Mouse (Mus musculus): Measurements from ENCODE around the gene Rrp8. TPM values are rescaled to one million over a fixed set of nuclear protein-coding genes. Genes with fewer than 3 reads are reported as not detected.
A peak's percentile ranks its signal among the peaks of the same experiment; 100 is the strongest.

The Rrp8 gene
- polyA plus RNA-seq, 1 experiment from 2014 or later = 32.3 TPM

DNA sequence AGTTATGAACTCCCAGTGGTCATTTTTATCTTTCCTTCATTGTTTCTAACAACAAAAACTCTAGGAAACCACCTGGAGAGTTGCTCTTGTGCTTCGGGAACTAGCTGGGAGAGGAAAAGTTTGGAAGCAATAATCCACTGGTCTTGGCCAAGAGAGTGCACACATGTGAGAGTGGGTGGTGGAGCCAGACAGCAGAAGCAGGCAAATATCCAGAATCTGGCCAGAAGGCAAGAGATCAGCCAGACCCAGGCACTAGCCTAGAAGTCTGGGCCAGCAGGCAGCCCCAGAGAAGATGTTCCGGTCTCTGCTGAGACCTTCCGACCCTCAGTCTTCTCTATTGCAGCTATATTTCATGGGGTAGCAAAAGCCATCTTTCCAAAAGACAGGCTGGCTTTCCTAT lies 32.8 kb upstream of the Rrp8 start:
- no peak overlapping the region for H3K4me3 ChIP-seq
- H3K9ac ChIP-seq = no peak overlapping the region
- no peak overlapping the region for H3K4me2 ChIP-seq (replicated peaks)
- H3K27me3 ChIP-seq (replicated peaks) = peaks cover 3% of the 10 kb centered on the region; the same call in 1 of the 2 replicates
- peaks cover 66% of the 10 kb centered on the region for H3K36me3 ChIP-seq
- H3K27ac ChIP-seq = no peak overlapping the region
- peaks cover 29% of the 10 kb centered on the region for H3K4me1 ChIP-seq
- 88% methylated on average over 3 of the region's 3 CpGs for WGBS
- no peaks in the 10 kb centered on the region for H3K9me3 ChIP-seq
- ATAC-seq (ENCODE audit: low FRiP score, low read depth) = no peak

DNA sequence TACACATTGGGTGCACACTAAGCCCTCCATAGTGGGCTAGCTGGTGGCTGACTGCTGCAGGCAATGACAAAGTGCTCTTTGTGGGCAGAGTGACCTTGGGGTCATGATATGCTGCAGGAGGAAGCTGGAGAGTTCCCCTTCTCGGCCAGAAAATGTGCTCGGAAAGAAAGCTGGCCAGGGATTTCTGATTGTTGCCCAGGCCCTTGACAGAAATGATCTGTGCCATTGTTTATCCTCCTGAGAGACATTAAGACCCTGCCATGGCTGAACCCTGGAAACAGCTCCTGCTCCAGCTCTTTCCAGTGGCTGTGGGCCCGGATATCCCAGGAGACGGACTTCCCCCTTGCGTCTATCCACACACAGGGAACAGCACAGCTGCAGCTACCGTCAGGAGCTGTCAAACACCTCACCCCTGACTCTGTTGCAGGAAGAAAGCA lies 30.6 kb upstream of the Rrp8 start:
- Histone ChIP-seq H3K4me2 (replicated peaks) (peak overlapping the region; percentile 31), H3K36me3 (peaks cover 74% of the 10 kb centered on the region), H3K9ac (no peak overlapping the region), H3K9me3 (no peaks in the 10 kb centered on the region), H3K4me3 (no peak overlapping the region), H3K4me1 (peaks cover 26% of the 10 kb centered on the region), H3K27ac (no peak overlapping the region), H3K27me3 (replicated peaks) (peaks cover 23% of the 10 kb centered on the region)
- WGBS = 16% methylated on average over 6 of the region's 6 CpGs
- ATAC-seq (ENCODE audit: low FRiP score, low read depth) = no peak

DNA sequence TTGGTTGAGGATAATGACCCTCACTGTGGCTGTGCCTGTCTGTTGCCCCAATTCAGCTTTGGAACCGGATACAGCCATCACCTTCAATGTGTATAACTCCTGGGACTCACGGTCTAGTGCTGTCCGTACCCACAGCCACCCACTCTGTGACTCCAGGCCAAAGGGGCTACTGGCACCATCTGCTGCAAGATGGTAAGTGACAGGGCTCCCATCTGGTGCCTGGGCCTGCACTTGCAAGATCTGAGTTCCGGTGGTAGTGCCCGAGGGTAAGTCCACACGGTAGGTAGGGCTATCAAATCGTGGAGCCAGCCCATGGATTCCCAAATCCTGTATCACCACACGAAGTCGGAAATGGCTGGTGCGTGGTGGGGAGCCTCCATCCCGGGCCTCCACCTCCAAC lies 27.1 kb upstream of the Rrp8 start:
- 89% methylated on average over 11 of the region's 11 CpGs for WGBS
- H3K4me2 ChIP-seq (replicated peaks) = no peak overlapping the region
- no peak for ATAC-seq (ENCODE audit: low FRiP score, low read depth)
- H3K9ac ChIP-seq = no peak overlapping the region
- no peak overlapping the region for H3K4me3 ChIP-seq
- peaks cover 28% of the 10 kb centered on the region for H3K27me3 ChIP-seq (replicated peaks)
- H3K4me1 ChIP-seq = peaks cover 18% of the 10 kb centered on the region
- no peaks in the 10 kb centered on the region for H3K9me3 ChIP-seq
- peaks cover 63% of the 10 kb centered on the region for H3K36me3 ChIP-seq
- H3K27ac ChIP-seq = no peak overlapping the region

DNA sequence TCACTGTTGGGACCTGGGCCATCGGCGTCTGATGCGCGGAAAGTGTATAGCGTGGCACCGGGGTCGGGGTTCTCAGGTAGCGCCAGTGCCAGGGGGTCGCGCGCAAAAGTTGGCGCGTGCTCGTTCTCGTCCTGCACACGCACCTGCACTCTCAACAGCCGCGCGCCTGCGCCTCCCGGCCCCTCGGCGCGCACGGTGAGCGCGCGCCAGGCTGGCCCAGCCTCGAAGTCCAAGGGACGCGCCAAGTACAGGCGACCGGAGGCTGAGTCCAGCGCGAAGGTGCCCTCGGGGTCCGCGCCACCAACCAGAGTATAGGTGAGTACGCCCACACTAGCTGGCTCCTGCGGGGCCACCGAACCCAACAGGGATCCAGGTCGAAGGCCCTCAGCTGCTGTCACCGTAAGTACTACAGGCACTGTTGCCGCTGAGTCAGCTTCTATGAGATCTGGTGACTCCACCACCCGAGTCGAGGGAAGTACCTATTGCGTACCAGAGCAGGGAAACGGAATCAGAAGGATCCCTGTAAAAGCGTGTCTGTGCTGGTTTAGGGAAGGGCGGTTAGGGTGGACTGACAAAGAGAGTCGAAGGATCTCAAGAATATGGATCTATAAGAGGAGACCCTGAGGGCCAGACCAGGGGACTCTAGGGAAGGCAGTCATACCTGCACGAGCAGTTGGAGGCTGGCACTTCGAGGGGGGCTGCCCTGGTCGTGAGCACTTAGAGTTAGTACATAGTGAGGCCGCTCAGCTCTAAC lies 25.5 kb upstream of the Rrp8 start:
- H3K4me2 ChIP-seq (replicated peaks) = peak overlapping the region; percentile 16; the same call in 1 of the 2 replicates
- no peak overlapping the region for H3K9ac ChIP-seq
- peaks cover 28% of the 10 kb centered on the region for H3K27me3 ChIP-seq (replicated peaks)
- H3K4me1 ChIP-seq = peaks cover 5% of the 10 kb centered on the region; the same call in 1 of the 2 replicates
- no peak overlapping the region; the same call in 1 of the 2 replicates for H3K4me3 ChIP-seq
- no peaks in the 10 kb centered on the region for H3K9me3 ChIP-seq
- H3K27ac ChIP-seq = no peak overlapping the region
- peaks cover 79% of the 10 kb centered on the region for H3K36me3 ChIP-seq
- ATAC-seq (ENCODE audit: low FRiP score, low read depth) = no peak; the same call in 1 of the 2 replicates
- WGBS = 22% methylated on average over 55 of the region's 55 CpGs

DNA sequence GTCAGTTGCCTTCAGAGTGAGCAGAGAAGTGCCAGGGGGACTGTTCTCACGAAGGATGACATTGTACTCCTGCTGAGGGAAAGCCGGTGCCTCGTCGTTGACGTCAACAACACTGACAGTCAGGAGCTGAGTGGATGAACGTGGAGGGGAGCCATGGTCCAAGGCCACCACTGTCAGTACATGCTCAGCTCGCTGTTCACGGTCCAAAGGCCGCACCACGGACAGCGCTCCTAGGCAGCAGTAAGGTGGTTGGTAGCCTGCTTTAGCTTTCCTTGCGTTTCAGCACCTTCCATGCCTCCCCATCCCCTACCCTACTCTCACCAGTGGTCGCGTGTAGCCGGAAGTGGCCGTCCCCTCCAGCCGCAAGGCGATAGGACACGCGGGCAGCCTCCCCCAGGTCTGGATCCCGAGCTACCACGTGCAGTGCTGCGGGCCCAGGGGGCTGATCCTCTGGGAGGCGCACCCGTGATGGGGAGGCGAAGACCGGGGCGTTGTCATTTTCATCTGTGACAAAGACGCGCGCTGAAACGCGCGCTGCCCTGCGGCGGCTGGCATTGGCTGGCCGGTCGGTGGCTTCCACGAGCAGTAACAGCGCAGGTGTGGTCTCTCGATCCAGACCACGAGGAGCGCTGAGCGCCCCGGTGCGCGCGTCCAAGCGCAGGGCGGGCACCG lies 24.8 kb upstream of the Rrp8 start:
- Histone ChIP-seq H3K27ac (no peak overlapping the region; the same call in 1 of the 2 replicates), H3K36me3 (peaks cover 84% of the 10 kb centered on the region), H3K4me3 (no peak overlapping the region; the same call in 1 of the 2 replicates), H3K9me3 (no peaks in the 10 kb centered on the region), H3K4me1 (no peaks in the 10 kb centered on the region; the same call in 1 of the 2 replicates), H3K4me2 (replicated peaks) (peak overlapping the region; percentile 16; the same call in 1 of the 2 replicates), H3K9ac (no peak overlapping the region), H3K27me3 (replicated peaks) (peaks cover 28% of the 10 kb centered on the region)
- 17% methylated on average over 51 of the region's 51 CpGs for WGBS
- no peak; the same call in 1 of the 2 replicates for ATAC-seq (ENCODE audit: low FRiP score, low read depth)

GRCm38 (mm10) chr7:105753281-105753680 lies 16.1 kb upstream of the Rrp8 start:
- 94% methylated on average over 10 of the region's 10 CpGs for WGBS
- peaks cover 70% of the 10 kb centered on the region for H3K36me3 ChIP-seq
- no peaks in the 10 kb centered on the region for H3K27me3 ChIP-seq (replicated peaks)
- no peak overlapping the region for H3K9ac ChIP-seq
- no peak overlapping the region for H3K4me2 ChIP-seq (replicated peaks)
- no peak for ATAC-seq (ENCODE audit: low FRiP score, low read depth)
- no peaks in the 10 kb centered on the region for H3K9me3 ChIP-seq
- H3K4me1 ChIP-seq = peaks cover 7% of the 10 kb centered on the region
- H3K27ac ChIP-seq = no peak overlapping the region
- H3K4me3 ChIP-seq = no peak overlapping the region

DNA sequence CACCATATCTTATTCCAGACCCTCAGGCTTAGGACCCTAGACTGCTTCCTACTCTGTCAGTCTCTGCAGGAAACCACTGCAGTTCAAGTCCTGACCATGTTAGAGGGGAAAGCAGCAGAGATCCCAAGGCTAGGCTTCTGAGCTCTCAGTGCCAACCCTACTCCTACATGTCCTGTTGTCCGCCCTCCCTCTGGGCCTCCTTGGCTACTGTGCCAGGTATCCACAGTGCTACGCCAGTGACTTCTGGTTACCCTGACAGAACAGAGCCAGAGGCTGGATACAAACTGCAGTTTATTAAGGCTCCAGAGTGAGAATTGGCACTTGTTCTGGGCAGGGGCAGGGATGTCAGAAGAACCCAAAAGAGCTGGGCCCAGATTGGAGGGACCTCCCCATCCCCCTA lies 15.5 kb upstream of the Rrp8 start:
- Histone ChIP-seq H3K36me3 (peaks cover 68% of the 10 kb centered on the region), H3K9me3 (no peaks in the 10 kb centered on the region), H3K4me1 (peaks cover 7% of the 10 kb centered on the region), H3K9ac (no peak overlapping the region), H3K27me3 (replicated peaks) (no peaks in the 10 kb centered on the region), H3K4me3 (no peak overlapping the region), H3K27ac (no peak overlapping the region), H3K4me2 (replicated peaks) (no peak overlapping the region)
- peak; percentile 38 for ATAC-seq (ENCODE audit: low FRiP score, low read depth)
- 85% methylated on average over 2 of the region's 2 CpGs for WGBS

- peak within 1 kb of the TSS; percentile 60 for H3K9ac ChIP-seq
- peak; percentile 94 for ATAC-seq (ENCODE audit: low FRiP score, low read depth)
- WGBS = 27% methylated on average over 20 of the region's 20 CpGs
These were observed 14.6 kb upstream of the Rrp8 start, which contains the start of gene Tpp1 for GRCm38 (mm10) chr7:105751491-105752433. TSS of gene Tpp1 (minus strand) at chr7:105752235.

GRCm38 (mm10) chr7:105747776-105748175 lies 10.6 kb upstream of the Rrp8 start:
- Histone ChIP-seq H3K36me3 (peaks cover 37% of the 10 kb centered on the region), H3K9me3 (no peaks in the 10 kb centered on the region), H3K27me3 (replicated peaks) (no peaks in the 10 kb centered on the region), H3K4me3 (no peak overlapping the region), H3K9ac (no peak overlapping the region), H3K4me1 (peaks cover 16% of the 10 kb centered on the region), H3K4me2 (replicated peaks) (no peak overlapping the region), H3K27ac (no peak overlapping the region)
- WGBS = 81% methylated on average over 2 of the region's 2 CpGs
- no peak for ATAC-seq (ENCODE audit: low FRiP score, low read depth)

More at GRCm38 (mm10) chr7:105751491-105752433, 14.6 kb upstream of the Rrp8 start, which contains the start of gene Tpp1:
- H3K36me3 ChIP-seq = peaks cover 66% of the 10 kb centered on the region
- H3K9me3 ChIP-seq = no peaks in the 10 kb centered on the region
- no peak within 1 kb of the TSS for H3K27ac ChIP-seq
- no peaks in the 10 kb centered on the region for H3K27me3 ChIP-seq (replicated peaks)
- H3K4me2 ChIP-seq (replicated peaks) = peak within 1 kb of the TSS; percentile 70
- H3K4me3 ChIP-seq = peak within 1 kb of the TSS; percentile 46
- H3K4me1 ChIP-seq = peaks cover 7% of the 10 kb centered on the region

DNA sequence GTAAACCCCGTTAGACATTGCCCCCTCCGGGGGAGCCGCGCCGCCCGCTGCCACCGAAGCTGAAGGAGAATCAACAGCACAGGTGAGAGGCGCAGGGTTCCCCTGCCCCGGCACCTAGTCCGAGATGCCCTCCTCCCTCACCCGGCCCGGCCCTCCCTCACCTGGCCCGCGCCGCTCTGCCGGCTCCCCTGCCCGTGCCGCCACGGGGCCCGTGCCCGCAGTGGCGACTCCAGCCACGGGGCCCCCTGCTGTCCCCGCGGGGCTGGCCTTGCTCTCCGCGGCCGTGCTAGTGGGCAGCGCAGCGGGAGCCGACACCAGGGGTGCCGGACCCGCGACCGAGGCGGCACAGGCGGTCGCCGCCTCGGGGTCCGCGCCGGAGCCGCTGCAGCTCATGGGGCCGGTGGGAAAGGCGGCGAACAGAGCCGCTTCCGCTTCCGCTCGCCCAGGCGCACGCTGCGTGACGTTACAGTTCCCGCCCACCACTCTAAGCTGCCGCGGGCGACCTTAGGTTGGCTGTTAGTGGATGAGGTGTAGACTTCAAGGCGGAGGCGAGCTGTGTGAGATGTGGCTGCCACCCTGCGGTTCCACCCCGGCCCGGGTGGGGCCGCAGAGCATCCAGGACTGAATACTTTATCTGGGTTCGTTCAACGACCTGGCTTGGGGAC lies 6.9 kb upstream of the Rrp8 start, which contains the start of gene Taf10:
TSS of gene Taf10 (minus strand) at position 436 of the 665 bp plus-strand sequence.
- Histone ChIP-seq H3K36me3 (peaks cover 56% of the 10 kb centered on the region), H3K4me2 (replicated peaks) (peak within 1 kb of the TSS; percentile 92), H3K9ac (peak within 1 kb of the TSS; percentile 97), H3K4me1 (peaks cover 11% of the 10 kb centered on the region), H3K27ac (0 out of 2 replicates have a peak within 1 kb of the TSS, but pooled peaks have one; percentile 46), H3K27me3 (replicated peaks) (no peaks in the 10 kb centered on the region), H3K4me3 (peak within 1 kb of the TSS; percentile 99), H3K9me3 (no peaks in the 10 kb centered on the region)
- peak; percentile 97 for ATAC-seq (ENCODE audit: low FRiP score, low read depth)
- 1% methylated on average over 67 of the region's 67 CpGs for WGBS
